ENCODE assay signal across 8 mouse cellular contexts in the genomic region with DNA sequence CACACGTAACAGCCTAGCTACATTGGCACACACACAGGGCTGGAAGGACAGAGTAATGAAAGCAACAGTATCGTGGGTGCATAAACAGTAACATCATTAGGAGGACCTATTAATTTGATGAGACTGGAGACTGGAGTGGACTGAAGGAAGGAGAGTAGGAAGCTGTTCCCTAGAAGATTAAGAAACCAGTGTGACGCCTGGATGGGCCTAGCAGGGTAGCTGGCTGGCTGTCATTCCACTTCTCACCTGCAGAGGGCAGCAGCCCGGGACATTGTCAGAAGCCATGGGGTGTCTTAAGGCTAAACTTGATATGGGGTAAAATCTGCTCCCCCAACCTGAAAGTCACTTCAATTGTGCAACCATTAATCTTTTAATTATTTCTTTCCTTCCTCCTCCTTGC.
DNase-seq lines count a peak whose midpoint lies in the region; ATAC-seq lines count a peak whose summit lies in the region.

No protein-coding gene starts in this region.

- H3K27me3 ChIP-seq in kidney, embryonic 14.5 days (ENCODE audit: control insufficient read depth, insufficient read depth, low read length) = no peaks in the 10 kb centered on the region

- no peak overlapping the region for H3K27ac ChIP-seq in kidney, embryonic 14.5 days (ENCODE audit: low read depth, low read length)

- peak; percentile 38 for DNase-seq in 416B (ENCODE audit: low read depth)
- DNase-seq in adrenal gland, adult 2 months = peak; percentile 79
- peak; percentile 82 for DNase-seq in embryo, embryonic 10.5 days (ENCODE audit: low spot score)
- peak; percentile 72 for DNase-seq in liver
- peak; percentile 62 for DNase-seq in spleen, postnatal 36 days (ENCODE audit: low spot score in 2 of 2)

- H3K4me3 ChIP-seq in kidney, embryonic 14.5 days (ENCODE audit: low read length) = no peak overlapping the region

- peak; percentile 84 for ATAC-seq in granulocyte monocyte progenitor cell, adult 5-6 weeks (replicated peaks; ENCODE audit: poor library complexity, severe bottlenecking)
- peak; percentile 66; the same call in 1 of the 2 replicates for ATAC-seq in kidney, embryonic 14.5 days (ENCODE audit: low FRiP score, low TSS enrichment)
- ATAC-seq in monocyte, adult 5-6 weeks (replicated peaks; ENCODE audit: insufficient number of reproducible peaks, low FRiP score, low TSS enrichment, poor library complexity, severe bottlenecking) = peak; percentile 74; the same call in 1 of the 2 replicates

- no peak overlapping the region for H3K4me2 ChIP-seq in kidney, embryonic 14.5 days (replicated peaks; ENCODE audit: low read depth, low read length)

- no peaks in the 10 kb centered on the region for H3K4me1 ChIP-seq in kidney, embryonic 14.5 days (ENCODE audit: control insufficient read depth, insufficient read depth, low read length)

- no peak overlapping the region for H3K9ac ChIP-seq in kidney, embryonic 14.5 days (ENCODE audit: low read depth, low read length)

- no peaks in the 10 kb centered on the region for H3K36me3 ChIP-seq in kidney, embryonic 14.5 days (ENCODE audit: control insufficient read depth, insufficient read depth, low read length)

- whole genome bisulfite sequencing in kidney, embryonic 14.5 days = 27% methylated on average over 4 of the region's 4 CpGs

- H3K9me3 ChIP-seq in kidney, embryonic 14.5 days (ENCODE audit: control insufficient read depth, low read length) = no peaks in the 10 kb centered on the region
